In the genomic region with DNA sequence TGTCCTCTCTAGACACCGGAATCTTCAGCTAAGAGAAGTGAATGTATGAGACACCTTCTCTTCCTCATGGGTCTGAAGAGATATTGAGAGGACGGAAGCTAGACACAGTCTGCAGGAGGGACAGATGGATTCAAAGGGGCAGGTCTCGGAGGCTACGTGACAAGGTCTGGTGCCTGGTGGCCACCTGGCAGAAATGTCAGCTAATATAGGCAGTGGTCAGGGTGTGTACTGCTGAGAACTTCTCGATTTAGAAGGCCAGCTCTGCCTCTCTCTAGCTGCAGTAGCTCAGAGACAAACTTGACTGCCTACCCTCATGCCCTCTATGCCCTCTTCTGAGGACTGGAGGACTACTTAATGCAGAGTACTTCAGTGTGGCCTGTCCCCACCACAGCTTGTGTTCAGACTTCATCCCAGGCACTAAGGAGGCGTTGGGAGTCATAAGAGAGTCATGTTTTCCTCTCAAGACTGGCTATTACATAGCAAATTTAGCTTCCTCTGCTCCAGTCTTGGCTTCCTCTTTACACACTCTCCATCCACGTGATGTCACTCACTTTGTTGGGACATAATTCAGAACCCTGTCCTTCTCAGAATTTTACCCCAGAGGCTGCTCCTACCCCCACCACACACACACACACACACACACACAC, we compare ENCODE assay signal across 16 mouse cellular contexts. TPM values are rescaled to one million over a fixed set of nuclear protein-coding genes. Genes with fewer than 3 reads are reported as not detected.
DNase-seq lines count a peak whose midpoint lies in the region; ATAC-seq and TF ChIP-seq lines count a peak whose summit lies in the region.
"Had no signal": no experiment of that assay in that cellular context is flagged by ENCODE, and none has a peak within 500 bp of the region (broad histone marks: within the 10 kb centered on the region; RNA-seq: fewer than 3 reads in every experiment).

No protein-coding gene starts in this region.

- no peak overlapping the region for H3K4me3 ChIP-seq in layer of hippocampus, adult 2 months
- no peak overlapping the region for H3K4me3 ChIP-seq in bone marrow, adult 2 months (replicated peaks; ENCODE audit: control insufficient read depth, low read depth, low read length)
- H3K4me3 ChIP-seq in liver, embryonic 12.5 days, result no peak overlapping the region
- H3K4me3 ChIP-seq: limb, embryonic 10.5 days; neural tube, embryonic 15.5 days had no signal

- DNase-seq in layer of hippocampus, adult 2 months (ENCODE audit: low spot score in 2 of 2), result no peak
- DNase-seq in layer of hippocampus, postnatal 10 days (ENCODE audit: low spot score in 2 of 2), result no peak
- DNase-seq in monocyte, adult 2 months (ENCODE audit: low read depth in 1 of 2, low spot score in 2 of 2), result peak; percentile 39 to 59
- no peak for DNase-seq in thymus, postnatal 4 days
- no peak for DNase-seq in kidney, postnatal 25 days
- DNase-seq in right cerebral cortex, postnatal 25 days, result no peak
- DNase-seq: cerebellum, adult 18-20 months; embryo, embryonic 11 days; gastrocnemius, postnatal 36 days; thymus, adult 18-20 months had no signal

- no peaks in the 10 kb centered on the region for H3K36me3 ChIP-seq in liver, embryonic 12.5 days
- H3K36me3 ChIP-seq: limb, embryonic 10.5 days; neural tube, embryonic 15.5 days had no signal

- no peak for TF ChIP-seq CTCF in layer of hippocampus, adult 2 months (conservative IDR thresholded peaks at IDR 0.05)
- no peak for TF ChIP-seq CTCF in bone marrow, adult 2 months (IDR thresholded peaks at IDR 0.05; ENCODE audit: control insufficient read depth, insufficient read depth, low read length)

- peaks cover 13% of the 10 kb centered on the region for H3K4me1 ChIP-seq in bone marrow, adult 2 months (ENCODE audit: control insufficient read depth, insufficient read depth, low read length)
- peaks cover 16% of the 10 kb centered on the region for H3K4me1 ChIP-seq in liver, embryonic 12.5 days
- H3K4me1 ChIP-seq: limb, embryonic 10.5 days; neural tube, embryonic 15.5 days had no signal

- no peak for TF ChIP-seq POLR2A in bone marrow, adult 2 months (IDR thresholded peaks at IDR 0.05; ENCODE audit: borderline replicate concordance, control insufficient read depth, low read depth, low read length)

- peak overlapping the region; percentile 43; the same call in 1 of the 2 replicates for H3K27ac ChIP-seq in layer of hippocampus, adult 2 months
- H3K27ac ChIP-seq in bone marrow, adult 2 months (ENCODE audit: control insufficient read depth, insufficient read depth, low read depth, low read length, poor library complexity), result peak overlapping the region; percentile 85
- H3K27ac ChIP-seq in liver, embryonic 12.5 days, result peak overlapping the region; percentile 28; the same call in 1 of the 2 replicates
- H3K27ac ChIP-seq: limb, embryonic 10.5 days; neural tube, embryonic 15.5 days had no signal

- no peak for ATAC-seq in liver, embryonic 12.5 days
- ATAC-seq: activated CD4-positive, CD25-positive, alpha-beta regulatory T cell, adult 4 months; forebrain, embryonic 16.5 days had no signal

- no peaks in the 10 kb centered on the region for H3K9me3 ChIP-seq in liver, embryonic 12.5 days (replicated peaks)
- H3K9me3 ChIP-seq: limb, embryonic 10.5 days; neural tube, embryonic 15.5 days had no signal

- no peaks in the 10 kb centered on the region for H3K27me3 ChIP-seq in liver, embryonic 12.5 days (replicated peaks)
- H3K27me3 ChIP-seq: neural tube, embryonic 15.5 days had no signal

- 28% methylated on average over 7 of the region's 7 CpGs for WGBS in bone marrow, adult 2 months
- WGBS in liver, embryonic 12.5 days (ENCODE audit: insufficient replicate concordance), result 50% methylated on average over 7 of the region's 7 CpGs

- H3K9ac ChIP-seq in liver, embryonic 12.5 days, result no peak overlapping the region
- H3K9ac ChIP-seq: neural tube, embryonic 15.5 days had no signal

- H3K4me2 ChIP-seq in liver, embryonic 12.5 days, result no peak overlapping the region
- H3K4me2 ChIP-seq: neural tube, embryonic 15.5 days had no signal

RNA-seq across cellular contexts. Expression of a gene that starts 28.3 kb away (rescaled TPM):
- total RNA-seq in layer of hippocampus, adult 2 months (2021), result 10 to 100 TPM; 41.6 to 44.8 TPM
- 10 to 100 TPM; 43.8 to 49.7 TPM for total RNA-seq in layer of hippocampus, postnatal 10 days (2021)
- polyA plus RNA-seq in bone marrow, adult 2 months (2011; ENCODE audit: insufficient read depth, insufficient read length, low replicate concordance, missing spikeins), result 1.7 and 6.0 TPM in 2 replicates
- 42.7 and 45.7 TPM in 2 replicates for polyA plus RNA-seq in liver, embryonic 12.5 days (2016; fragmentation: Nextera tagmentation; extraction: Ambion mirVana)

Comparison
In these comparisons a context has a peak if more than half of its experiments do, and no peak if none do; other contexts are left out.
1. DNase-seq: peak in monocyte, adult 2 months (2 of 2); none in layer of hippocampus, adult 2 months (0 of 2), layer of hippocampus, postnatal 10 days (0 of 2), thymus, postnatal 4 days (single experiment), kidney, postnatal 25 days (0 of 2) and right cerebral cortex, postnatal 25 days (single experiment).
2. H3K27ac ChIP-seq: peak in every context shown above with its lines; median percentile 85 in bone marrow, adult 2 months; 43 in layer of hippocampus, adult 2 months; 28 in liver, embryonic 12.5 days.